Mouse (Mus musculus): ENCODE data around the gene Kansl1. TPM values are rescaled to one million over a fixed set of nuclear protein-coding genes. Genes with fewer than 3 reads are reported as not detected.

Gene Kansl1
- total RNA-seq, 2 experiments from 2014 or later = 61.0 to 69.9 TPM

Small RNA genes within 50 kb of the gene (microRNA-seq; reads per million reads assigned to microRNA genes)
- gene Gm47315 = 0 to 0.40 reads per million in 2 experiments

Other genes starting within 250 kb of the Kansl1 start
- 100 to 1,000 TPM; 275 to 302 TPM for gene Mapt, start 237.5 kb downstream of the Kansl1 start, total RNA-seq (2021)
- 10 to 100 TPM; 58.1 to 63.2 TPM for gene Cdc27, start 81.8 kb upstream of the Kansl1 start, total RNA-seq (2021)
- gene Myl4, start 81.8 kb upstream of the Kansl1 start, total RNA-seq (2021) = 1 to 10 TPM; 2.3 to 3.9 TPM
- gene Itgb3, start 139.1 kb upstream of the Kansl1 start, total RNA-seq (2021) = 1 to 10 TPM; 1.1 to 1.8 TPM
- under 1 TPM; 0.22 to 0.85 TPM for gene Gm11639, start 216.8 kb upstream of the Kansl1 start, total RNA-seq (2021)